Mouse (Mus musculus): ENCODE data around the gene Atoh7. TPM values are rescaled to one million over a fixed set of nuclear protein-coding genes. Genes with fewer than 3 reads are reported as not detected.

Atoh7 gene
- polyA plus RNA-seq, 2 experiments, result 0.08 to 0.17 TPM

DNA sequence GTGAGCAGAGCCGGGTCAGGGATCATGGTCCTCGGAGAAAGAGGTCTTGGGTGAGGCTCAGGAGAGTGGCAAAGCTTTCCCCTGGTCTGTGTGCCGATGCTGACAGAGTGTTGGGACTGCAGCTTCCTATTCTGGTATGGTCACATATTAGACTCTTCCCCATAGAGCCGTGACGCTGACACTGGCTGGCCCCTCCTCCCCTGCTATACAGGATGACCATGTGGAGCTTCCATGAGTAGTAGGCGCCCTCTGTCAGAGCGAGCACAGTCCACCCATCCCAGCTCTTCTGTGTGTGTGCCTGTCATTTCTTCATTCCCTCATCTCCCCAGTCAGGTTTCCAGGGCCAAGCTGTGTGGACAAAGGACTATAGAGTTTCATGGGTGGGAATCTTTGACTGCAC is 36.1 kb upstream of the Atoh7 start:
- Histone ChIP-seq H3K27ac (replicated peaks; ENCODE audit: low read depth, low read length) (no peak overlapping the region), H3K27me3 (ENCODE audit: control insufficient read depth, insufficient read depth, low read length) (no peaks in the 10 kb centered on the region), H3K4me1 (ENCODE audit: control insufficient read depth, insufficient read depth, low read length) (no peaks in the 10 kb centered on the region), H3K9ac (ENCODE audit: low read depth, low read length, severe bottlenecking) (no peak overlapping the region), H3K9me3 (ENCODE audit: control insufficient read depth, low read length) (no peaks in the 10 kb centered on the region), H3K4me3 (replicated peaks; ENCODE audit: low read length) (no peak overlapping the region), H3K4me2 (replicated peaks; ENCODE audit: low read depth, low read length, severe bottlenecking) (no peak overlapping the region), H3K36me3 (ENCODE audit: control insufficient read depth, insufficient read depth, low read length) (no peaks in the 10 kb centered on the region)
- 75% methylated on average over 7 of the region's 7 CpGs for WGBS
- ATAC-seq (ENCODE audit: low FRiP score, low read depth), result no peak
- DNase-seq (ENCODE audit: low spot score), result no peak
- TF ChIP-seq POLR2A (IDR thresholded peaks at IDR 0.05; ENCODE audit: borderline replicate concordance, extremely low read depth, insufficient read depth, insufficient read length), result no peak

DNA sequence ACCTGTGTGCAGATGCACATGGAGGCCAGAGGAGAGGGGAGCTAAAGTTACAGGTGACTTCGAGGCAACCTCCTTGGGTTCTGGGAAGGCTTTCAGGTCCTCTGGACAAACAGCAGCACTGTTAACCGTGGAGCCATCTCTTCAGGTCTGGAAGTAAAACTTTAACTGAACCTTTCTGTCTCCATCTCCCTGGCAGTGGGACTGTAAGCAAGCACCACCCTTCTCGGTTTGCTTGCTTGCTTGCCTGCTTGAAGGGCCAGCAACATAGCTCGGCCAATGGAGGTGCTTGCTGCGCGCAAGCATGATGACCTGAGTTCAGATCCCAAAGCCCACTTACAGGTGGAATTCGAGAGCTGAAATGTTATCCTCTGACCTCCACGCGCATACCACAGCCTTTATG is 34.9 kb upstream of the Atoh7 start:
- Histone ChIP-seq H3K9ac (ENCODE audit: low read depth, low read length, severe bottlenecking) (no peak overlapping the region), H3K36me3 (ENCODE audit: control insufficient read depth, insufficient read depth, low read length) (no peaks in the 10 kb centered on the region), H3K9me3 (ENCODE audit: control insufficient read depth, low read length) (no peaks in the 10 kb centered on the region), H3K4me3 (replicated peaks; ENCODE audit: low read length) (no peak overlapping the region), H3K4me2 (replicated peaks; ENCODE audit: low read depth, low read length, severe bottlenecking) (no peak overlapping the region), H3K4me1 (ENCODE audit: control insufficient read depth, insufficient read depth, low read length) (no peaks in the 10 kb centered on the region), H3K27me3 (ENCODE audit: control insufficient read depth, insufficient read depth, low read length) (no peaks in the 10 kb centered on the region), H3K27ac (replicated peaks; ENCODE audit: low read depth, low read length) (no peak overlapping the region)
- TF ChIP-seq POLR2A (IDR thresholded peaks at IDR 0.05; ENCODE audit: borderline replicate concordance, extremely low read depth, insufficient read depth, insufficient read length), result no peak
- DNase-seq (ENCODE audit: low spot score), result no peak
- no peak for ATAC-seq (ENCODE audit: low FRiP score, low read depth)
- WGBS, result 85% methylated on average over 9 of the region's 9 CpGs

DNA sequence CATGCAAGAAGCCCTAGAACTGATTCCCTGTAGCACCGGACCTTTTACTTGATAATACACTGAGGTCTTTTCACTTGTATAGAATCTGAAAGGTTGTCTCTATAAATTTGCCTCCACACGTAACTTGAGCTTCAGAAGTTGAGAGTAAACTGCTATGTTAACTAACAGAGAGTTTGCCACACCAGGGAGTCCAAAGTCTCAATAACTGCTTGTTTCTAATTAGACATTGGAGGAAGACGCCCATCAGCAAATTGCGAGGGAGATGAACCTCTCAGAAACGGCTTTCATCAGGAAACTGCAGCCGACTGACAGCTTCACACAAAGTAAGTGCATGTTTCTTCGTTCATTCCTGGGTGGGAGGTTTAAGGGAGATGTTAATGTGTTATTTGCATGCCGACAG is 33.9 kb upstream of the Atoh7 start:
- TF ChIP-seq POLR2A (IDR thresholded peaks at IDR 0.05; ENCODE audit: borderline replicate concordance, extremely low read depth, insufficient read depth, insufficient read length), result no peak

DNA sequence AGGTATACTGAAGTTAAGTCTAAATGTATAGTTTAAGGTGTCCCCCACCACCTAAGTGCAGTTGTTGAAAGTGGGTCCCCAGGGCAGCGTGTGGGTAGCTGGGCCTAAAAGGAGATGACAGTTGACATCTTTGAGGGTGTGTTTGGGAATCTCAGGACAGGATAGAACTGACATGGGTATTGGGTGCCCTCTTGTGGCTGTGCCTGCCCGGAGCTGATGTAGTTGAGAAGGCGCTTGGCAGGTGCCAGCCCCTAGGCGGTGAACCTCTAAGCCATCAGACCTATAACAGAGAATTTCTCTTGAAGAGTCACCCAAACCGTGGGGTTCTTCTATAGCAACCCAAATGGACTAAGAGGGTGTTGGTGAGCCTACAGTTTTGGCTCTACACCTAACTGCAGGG is 33.5 kb upstream of the Atoh7 start:
- WGBS, result 3% methylated on average over 5 of the region's 5 CpGs
- TF ChIP-seq POLR2A (IDR thresholded peaks at IDR 0.05; ENCODE audit: borderline replicate concordance, extremely low read depth, insufficient read depth, insufficient read length), result no peak
- Histone ChIP-seq H3K27me3 (ENCODE audit: control insufficient read depth, insufficient read depth, low read length) (no peaks in the 10 kb centered on the region), H3K9ac (ENCODE audit: low read depth, low read length, severe bottlenecking) (no peak overlapping the region), H3K27ac (replicated peaks; ENCODE audit: low read depth, low read length) (no peak overlapping the region), H3K4me1 (ENCODE audit: control insufficient read depth, insufficient read depth, low read length) (no peaks in the 10 kb centered on the region), H3K36me3 (ENCODE audit: control insufficient read depth, insufficient read depth, low read length) (no peaks in the 10 kb centered on the region), H3K9me3 (ENCODE audit: control insufficient read depth, low read length) (no peaks in the 10 kb centered on the region), H3K4me3 (replicated peaks; ENCODE audit: low read length) (no peak overlapping the region), H3K4me2 (replicated peaks; ENCODE audit: low read depth, low read length, severe bottlenecking) (no peak overlapping the region)
- peak; percentile 76 for ATAC-seq (ENCODE audit: low FRiP score, low read depth)
- DNase-seq (ENCODE audit: low spot score), result peak; percentile 79

More for the DNA sequence above, 33.9 kb upstream of the Atoh7 start:
- Histone ChIP-seq H3K4me1 (ENCODE audit: control insufficient read depth, insufficient read depth, low read length) (no peaks in the 10 kb centered on the region), H3K4me3 (replicated peaks; ENCODE audit: low read length) (no peak overlapping the region), H3K9ac (ENCODE audit: low read depth, low read length, severe bottlenecking) (no peak overlapping the region), H3K27me3 (ENCODE audit: control insufficient read depth, insufficient read depth, low read length) (no peaks in the 10 kb centered on the region), H3K9me3 (ENCODE audit: control insufficient read depth, low read length) (no peaks in the 10 kb centered on the region), H3K4me2 (replicated peaks; ENCODE audit: low read depth, low read length, severe bottlenecking) (no peak overlapping the region), H3K27ac (replicated peaks; ENCODE audit: low read depth, low read length) (no peak overlapping the region), H3K36me3 (ENCODE audit: control insufficient read depth, insufficient read depth, low read length) (no peaks in the 10 kb centered on the region)
- no peak for ATAC-seq (ENCODE audit: low FRiP score, low read depth)
- WGBS, result 52% methylated on average over 8 of the region's 8 CpGs
- no peak for DNase-seq (ENCODE audit: low spot score)

DNA sequence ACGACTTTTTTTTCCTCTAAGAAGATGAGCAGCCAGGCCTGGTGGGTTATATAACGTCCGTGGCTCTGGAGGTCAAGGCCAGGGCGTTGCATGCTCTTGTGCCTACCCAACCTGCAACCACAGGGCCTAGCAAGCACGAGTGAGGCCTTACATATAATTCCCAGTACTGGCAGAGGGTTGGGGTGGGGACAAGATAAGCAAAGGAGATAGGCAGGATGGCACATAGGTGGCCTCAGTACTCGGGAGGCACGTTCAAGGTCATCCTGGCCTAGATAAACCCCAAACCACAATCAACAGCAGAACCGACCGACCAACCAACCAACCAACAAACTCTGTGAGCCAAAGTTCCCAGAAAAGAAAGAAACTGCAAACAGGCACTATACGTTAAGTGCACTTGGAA is 13.1 kb upstream of the Atoh7 start:
- ATAC-seq (ENCODE audit: low FRiP score, low read depth) (no peak), DNase-seq (ENCODE audit: low spot score) (no peak)
- Histone ChIP-seq H3K9me3 (ENCODE audit: control insufficient read depth, low read length) (no peaks in the 10 kb centered on the region), H3K27ac (replicated peaks; ENCODE audit: low read depth, low read length) (no peak overlapping the region), H3K4me3 (replicated peaks; ENCODE audit: low read length) (no peak overlapping the region), H3K4me2 (replicated peaks; ENCODE audit: low read depth, low read length, severe bottlenecking) (no peak overlapping the region), H3K4me1 (ENCODE audit: control insufficient read depth, insufficient read depth, low read length) (no peaks in the 10 kb centered on the region), H3K9ac (ENCODE audit: low read depth, low read length, severe bottlenecking) (no peak overlapping the region), H3K27me3 (ENCODE audit: control insufficient read depth, insufficient read depth, low read length) (0 out of 2 replicates have a peak, but pooled peaks cover 4% of the 10 kb centered on the region), H3K36me3 (ENCODE audit: control insufficient read depth, insufficient read depth, low read length) (no peaks in the 10 kb centered on the region)
- TF ChIP-seq POLR2A (IDR thresholded peaks at IDR 0.05; ENCODE audit: borderline replicate concordance, extremely low read depth, insufficient read depth, insufficient read length), result no peak
- 80% methylated on average over 10 of the region's 10 CpGs for WGBS
